Mouse (Mus musculus): ENCODE results near the gene Capn12. TPM values are rescaled to one million over a fixed set of nuclear protein-coding genes. Genes with fewer than 3 reads are reported as not detected.
"Not testable (repeated sequence)": the region's sequence is repeated elsewhere in the genome, so short reads cannot be mapped to it uniquely, and the experiment has no call there.

Capn12 gene
- polyA plus RNA-seq, 1 experiment from 2014 or later, result 0.46 TPM

GRCm38 (mm10) chr7:28867508-28868340 is 13.5 kb upstream of the Capn12 start:
- Histone ChIP-seq H3K4me3 (ENCODE audit: control insufficient read depth in 1 of 2, insufficient read depth in 1 of 2, low read depth in 1 of 2, low read length in 2 of 2) (peak overlapping the region in 1 of 2 experiments; percentile 20; a peak in 2 of 4 replicates), H3K4me2 (ENCODE audit: low read length) (peak overlapping the region; percentile 52), H3K4me1 (ENCODE audit: control insufficient read depth in 2 of 2, insufficient read depth in 2 of 2, low read length in 2 of 2) (peaks cover 19 to 20% of the 10 kb centered on the region in 2 experiments)
- H3K27me3 ChIP-seq (ENCODE audit: control insufficient read depth, insufficient read depth, low read length); H3K9ac ChIP-seq (ENCODE audit: low read length); H3K27ac ChIP-seq (replicated peaks in 1 of 2; ENCODE audit: control insufficient read depth in 1 of 2, insufficient read depth in 1 of 2, low read depth in 2 of 2, low read length in 2 of 2); H3K36me3 ChIP-seq (ENCODE audit: control insufficient read depth, insufficient read depth, low read length); H3K9me3 ChIP-seq (ENCODE audit: control insufficient read depth, low read length); ATAC-seq (ENCODE audit: insufficient number of reproducible peaks, insufficient read depth, low FRiP score, low read depth): not testable (repeated sequence)
- WGBS, result 26% methylated on average over 23 of the region's 23 CpGs

DNA sequence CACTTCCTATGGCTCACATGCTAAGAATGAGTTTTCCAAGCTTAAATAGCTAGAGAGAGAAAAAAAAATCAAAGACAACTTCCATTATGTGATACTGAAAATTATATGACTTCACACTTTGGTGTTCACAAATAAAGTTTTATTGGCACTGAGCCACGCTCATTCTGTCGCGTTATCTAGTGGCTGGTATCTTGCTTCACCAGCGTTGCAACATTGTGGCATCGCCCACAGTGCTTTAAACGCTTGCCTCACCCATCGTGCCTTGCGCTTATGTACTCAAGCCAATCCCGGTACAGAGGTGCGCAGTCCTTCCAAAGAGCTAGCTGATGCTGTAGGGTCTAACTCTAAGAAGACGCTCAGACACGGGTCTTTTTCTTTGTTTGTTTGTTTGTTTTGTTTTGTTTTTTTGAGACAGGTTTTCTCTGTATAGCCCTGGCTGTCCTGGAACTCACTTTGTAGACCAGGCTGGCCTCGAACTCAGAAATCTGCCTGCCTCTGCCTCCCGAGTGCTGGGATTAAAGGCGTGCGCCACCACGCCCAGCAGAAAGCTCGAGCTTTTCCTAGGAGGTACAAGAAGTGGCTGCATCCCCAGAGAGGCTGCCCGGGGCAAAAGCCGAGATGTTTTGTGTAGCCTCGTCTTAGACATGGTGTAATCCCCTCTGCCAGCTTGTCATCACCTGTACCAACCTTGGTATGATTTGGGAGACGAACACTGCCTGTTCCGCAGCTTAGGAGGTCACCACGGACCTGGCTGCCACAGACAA is 10.1 kb upstream of the Capn12 start:
- H3K27me3 ChIP-seq (ENCODE audit: control insufficient read depth, insufficient read depth, low read length), result no peaks in the 10 kb centered on the region
- H3K27ac ChIP-seq (replicated peaks in 1 of 2; ENCODE audit: control insufficient read depth in 1 of 2, insufficient read depth in 1 of 2, low read depth in 2 of 2, low read length in 2 of 2), result no peak overlapping the region
- no peak overlapping the region for H3K4me3 ChIP-seq (ENCODE audit: control insufficient read depth in 1 of 2, insufficient read depth in 1 of 2, low read depth in 1 of 2, low read length in 2 of 2)
- H3K9me3 ChIP-seq (ENCODE audit: control insufficient read depth, low read length), result no peaks in the 10 kb centered on the region
- H3K36me3 ChIP-seq (ENCODE audit: control insufficient read depth, insufficient read depth, low read length), result no peaks in the 10 kb centered on the region
- WGBS, result 78% methylated on average over 24 of the region's 24 CpGs
- peaks cover 3 to 6% of the 10 kb centered on the region in 2 experiments; a peak in 2 of 4 replicates for H3K4me1 ChIP-seq (ENCODE audit: control insufficient read depth in 2 of 2, insufficient read depth in 2 of 2, low read length in 2 of 2)
- H3K4me2 ChIP-seq (ENCODE audit: low read length), result no peak overlapping the region
- no peak overlapping the region for H3K9ac ChIP-seq (ENCODE audit: low read length)
- no peak for ATAC-seq (ENCODE audit: insufficient number of reproducible peaks, insufficient read depth, low FRiP score, low read depth)

- no peak for ATAC-seq (ENCODE audit: insufficient number of reproducible peaks, insufficient read depth, low FRiP score, low read depth)
- Histone ChIP-seq H3K4me1 (ENCODE audit: control insufficient read depth in 2 of 2, insufficient read depth in 2 of 2, low read length in 2 of 2) (no peaks in the 10 kb centered on the region), H3K27ac (replicated peaks in 1 of 2; ENCODE audit: control insufficient read depth in 1 of 2, insufficient read depth in 1 of 2, low read depth in 2 of 2, low read length in 2 of 2) (no peak overlapping the region), H3K4me2 (ENCODE audit: low read length) (no peak overlapping the region), H3K9me3 (ENCODE audit: control insufficient read depth, low read length) (no peaks in the 10 kb centered on the region), H3K36me3 (ENCODE audit: control insufficient read depth, insufficient read depth, low read length) (no peaks in the 10 kb centered on the region), H3K4me3 (ENCODE audit: control insufficient read depth in 1 of 2, insufficient read depth in 1 of 2, low read depth in 1 of 2, low read length in 2 of 2) (no peak overlapping the region), H3K9ac (ENCODE audit: low read length) (no peak overlapping the region), H3K27me3 (ENCODE audit: control insufficient read depth, insufficient read depth, low read length) (no peaks in the 10 kb centered on the region)
- WGBS, result 41% methylated on average over 2 of the region's 2 CpGs
Measured at GRCm38 (mm10) chr7:28874565-28874964, 6.7 kb upstream of the Capn12 start.

GRCm38 (mm10) chr7:28876099-28876498 is 5.1 kb upstream of the Capn12 start:
- no peaks in the 10 kb centered on the region for H3K4me1 ChIP-seq (ENCODE audit: control insufficient read depth in 2 of 2, insufficient read depth in 2 of 2, low read length in 2 of 2)
- no peak overlapping the region for H3K9ac ChIP-seq (ENCODE audit: low read length)
- WGBS, result 69% methylated on average over 4 of the region's 4 CpGs
- H3K4me3 ChIP-seq (ENCODE audit: control insufficient read depth in 1 of 2, insufficient read depth in 1 of 2, low read depth in 1 of 2, low read length in 2 of 2), result no peak overlapping the region
- no peaks in the 10 kb centered on the region for H3K36me3 ChIP-seq (ENCODE audit: control insufficient read depth, insufficient read depth, low read length)
- no peaks in the 10 kb centered on the region for H3K9me3 ChIP-seq (ENCODE audit: control insufficient read depth, low read length)
- H3K27ac ChIP-seq (replicated peaks in 1 of 2; ENCODE audit: control insufficient read depth in 1 of 2, insufficient read depth in 1 of 2, low read depth in 2 of 2, low read length in 2 of 2), result no peak overlapping the region
- H3K4me2 ChIP-seq (ENCODE audit: low read length), result no peak overlapping the region
- no peaks in the 10 kb centered on the region for H3K27me3 ChIP-seq (ENCODE audit: control insufficient read depth, insufficient read depth, low read length)
- no peak for ATAC-seq (ENCODE audit: insufficient number of reproducible peaks, insufficient read depth, low FRiP score, low read depth)

- no peak overlapping the region for H3K27ac ChIP-seq (replicated peaks in 1 of 2; ENCODE audit: control insufficient read depth in 1 of 2, insufficient read depth in 1 of 2, low read depth in 2 of 2, low read length in 2 of 2)
- no peaks in the 10 kb centered on the region for H3K36me3 ChIP-seq (ENCODE audit: control insufficient read depth, insufficient read depth, low read length)
- H3K9me3 ChIP-seq (ENCODE audit: control insufficient read depth, low read length), result no peaks in the 10 kb centered on the region
- H3K4me3 ChIP-seq (ENCODE audit: control insufficient read depth in 1 of 2, insufficient read depth in 1 of 2, low read depth in 1 of 2, low read length in 2 of 2), result no peak overlapping the region
- 66% methylated on average over 7 of the region's 7 CpGs for WGBS
- H3K9ac ChIP-seq (ENCODE audit: low read length), result no peak overlapping the region
- H3K27me3 ChIP-seq (ENCODE audit: control insufficient read depth, insufficient read depth, low read length), result no peaks in the 10 kb centered on the region
- ATAC-seq (ENCODE audit: insufficient number of reproducible peaks, insufficient read depth, low FRiP score, low read depth), result no peak
- no peak overlapping the region for H3K4me2 ChIP-seq (ENCODE audit: low read length)
- no peaks in the 10 kb centered on the region; a peak in 1 of 4 replicates for H3K4me1 ChIP-seq (ENCODE audit: control insufficient read depth in 2 of 2, insufficient read depth in 2 of 2, low read length in 2 of 2)
Measured at GRCm38 (mm10) chr7:28877155-28877554, 4.1 kb upstream of the Capn12 start.

DNA sequence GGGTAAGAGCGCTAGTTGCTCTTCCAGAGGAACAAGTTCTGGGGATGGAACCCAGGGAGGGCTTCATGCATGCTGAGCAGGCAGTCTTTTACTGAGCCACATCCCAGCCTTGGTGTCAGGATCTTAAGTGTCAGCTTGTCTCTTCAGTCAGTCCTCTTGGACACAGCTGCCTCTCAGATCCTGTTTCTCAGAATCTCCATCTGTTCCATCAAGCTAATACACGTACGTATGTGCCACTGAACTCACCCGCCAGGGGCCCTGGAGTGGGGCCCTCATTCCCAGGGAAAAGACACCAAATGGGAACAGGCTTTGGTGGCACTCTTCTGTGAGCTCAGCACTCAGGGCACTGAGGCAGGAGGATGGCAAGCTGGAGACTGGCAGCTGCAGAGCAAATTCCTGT is 3.4 kb upstream of the Capn12 start:
- ATAC-seq (ENCODE audit: insufficient number of reproducible peaks, insufficient read depth, low FRiP score, low read depth), result no peak
- no peak overlapping the region for H3K9ac ChIP-seq (ENCODE audit: low read length)
- WGBS, result 80% methylated on average over 4 of the region's 4 CpGs

DNA sequence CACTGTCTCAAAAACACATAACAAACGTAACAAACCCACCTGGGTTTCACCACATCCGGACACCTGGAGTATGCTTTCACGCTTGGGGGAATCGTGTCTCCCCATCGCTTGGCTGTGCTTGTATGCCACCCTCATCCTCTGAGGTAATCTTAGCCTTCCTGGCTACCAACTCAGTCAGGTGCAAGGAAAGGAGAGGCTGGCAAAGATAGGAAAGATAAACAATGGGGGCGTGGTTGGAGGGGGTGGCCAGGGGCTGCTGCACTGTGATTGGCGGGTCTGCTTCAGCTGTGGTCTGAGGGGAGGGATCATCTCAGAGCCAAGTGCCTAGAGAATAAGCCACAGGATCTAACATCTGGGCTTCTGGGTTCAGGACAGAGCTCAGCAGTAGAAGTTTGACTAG is 1.6 kb upstream of the Capn12 start:
- H3K27me3 ChIP-seq (ENCODE audit: control insufficient read depth, insufficient read depth, low read length), result no peaks in the 10 kb centered on the region
- no peaks in the 10 kb centered on the region for H3K9me3 ChIP-seq (ENCODE audit: control insufficient read depth, low read length)
- no peaks in the 10 kb centered on the region; a peak in 1 of 4 replicates for H3K4me1 ChIP-seq (ENCODE audit: control insufficient read depth in 2 of 2, insufficient read depth in 2 of 2, low read length in 2 of 2)
- H3K4me3 ChIP-seq (ENCODE audit: control insufficient read depth in 1 of 2, insufficient read depth in 1 of 2, low read depth in 1 of 2, low read length in 2 of 2), result no peak overlapping the region
- H3K27ac ChIP-seq (replicated peaks in 1 of 2; ENCODE audit: control insufficient read depth in 1 of 2, insufficient read depth in 1 of 2, low read depth in 2 of 2, low read length in 2 of 2), result no peak overlapping the region
- no peak overlapping the region for H3K9ac ChIP-seq (ENCODE audit: low read length)
- WGBS, result 70% methylated on average over 7 of the region's 7 CpGs
- H3K4me2 ChIP-seq (ENCODE audit: low read length), result no peak overlapping the region
- ATAC-seq (ENCODE audit: insufficient number of reproducible peaks, insufficient read depth, low FRiP score, low read depth), result no peak
- no peaks in the 10 kb centered on the region for H3K36me3 ChIP-seq (ENCODE audit: control insufficient read depth, insufficient read depth, low read length)

More for the DNA sequence above, 3.4 kb upstream of the Capn12 start:
- Histone ChIP-seq H3K36me3 (ENCODE audit: control insufficient read depth, insufficient read depth, low read length) (no peaks in the 10 kb centered on the region), H3K4me2 (ENCODE audit: low read length) (no peak overlapping the region), H3K4me1 (ENCODE audit: control insufficient read depth in 2 of 2, insufficient read depth in 2 of 2, low read length in 2 of 2) (no peaks in the 10 kb centered on the region; a peak in 1 of 4 replicates), H3K9me3 (ENCODE audit: control insufficient read depth, low read length) (no peaks in the 10 kb centered on the region), H3K27me3 (ENCODE audit: control insufficient read depth, insufficient read depth, low read length) (no peaks in the 10 kb centered on the region), H3K27ac (replicated peaks in 1 of 2; ENCODE audit: control insufficient read depth in 1 of 2, insufficient read depth in 1 of 2, low read depth in 2 of 2, low read length in 2 of 2) (no peak overlapping the region), H3K4me3 (ENCODE audit: control insufficient read depth in 1 of 2, insufficient read depth in 1 of 2, low read depth in 1 of 2, low read length in 2 of 2) (no peak overlapping the region)

All from heart, embryonic 14.5 days (tissue).